Mouse (Mus musculus): ENCODE data around the gene Dolpp1. TPM values are rescaled to one million over a fixed set of nuclear protein-coding genes. Genes with fewer than 3 reads are reported as not detected.

The Dolpp1 gene
- polyA plus RNA-seq (2012; rRNA removed) = 13.3 and 17.3 TPM in 2 replicates

DNA sequence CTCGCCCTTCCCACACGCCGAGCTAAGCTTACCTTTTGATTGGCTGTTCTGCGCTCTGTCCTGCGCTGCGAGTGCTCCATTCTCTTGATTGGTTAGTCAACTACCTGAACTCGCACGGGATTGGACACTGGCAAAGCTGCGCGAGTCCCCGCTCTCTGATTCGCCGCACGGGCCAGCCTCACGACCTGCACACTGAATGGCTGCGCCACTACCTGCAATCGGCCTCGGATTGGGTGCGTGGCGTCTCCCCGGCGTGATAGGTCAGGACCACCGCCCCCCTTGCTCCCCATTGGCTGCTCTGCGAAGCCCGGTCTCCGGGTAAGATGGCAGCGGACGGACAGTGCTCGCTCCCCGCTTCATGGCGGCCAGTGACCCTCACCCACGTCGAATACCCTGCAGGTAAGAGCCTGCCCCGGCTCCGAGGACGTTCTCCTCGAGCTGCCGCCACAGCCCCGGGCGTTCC, at the start of gene Dolpp1:
Dolpp1 (plus strand) TSS at position 141 of the 463 bp plus-strand sequence.

DNA sequence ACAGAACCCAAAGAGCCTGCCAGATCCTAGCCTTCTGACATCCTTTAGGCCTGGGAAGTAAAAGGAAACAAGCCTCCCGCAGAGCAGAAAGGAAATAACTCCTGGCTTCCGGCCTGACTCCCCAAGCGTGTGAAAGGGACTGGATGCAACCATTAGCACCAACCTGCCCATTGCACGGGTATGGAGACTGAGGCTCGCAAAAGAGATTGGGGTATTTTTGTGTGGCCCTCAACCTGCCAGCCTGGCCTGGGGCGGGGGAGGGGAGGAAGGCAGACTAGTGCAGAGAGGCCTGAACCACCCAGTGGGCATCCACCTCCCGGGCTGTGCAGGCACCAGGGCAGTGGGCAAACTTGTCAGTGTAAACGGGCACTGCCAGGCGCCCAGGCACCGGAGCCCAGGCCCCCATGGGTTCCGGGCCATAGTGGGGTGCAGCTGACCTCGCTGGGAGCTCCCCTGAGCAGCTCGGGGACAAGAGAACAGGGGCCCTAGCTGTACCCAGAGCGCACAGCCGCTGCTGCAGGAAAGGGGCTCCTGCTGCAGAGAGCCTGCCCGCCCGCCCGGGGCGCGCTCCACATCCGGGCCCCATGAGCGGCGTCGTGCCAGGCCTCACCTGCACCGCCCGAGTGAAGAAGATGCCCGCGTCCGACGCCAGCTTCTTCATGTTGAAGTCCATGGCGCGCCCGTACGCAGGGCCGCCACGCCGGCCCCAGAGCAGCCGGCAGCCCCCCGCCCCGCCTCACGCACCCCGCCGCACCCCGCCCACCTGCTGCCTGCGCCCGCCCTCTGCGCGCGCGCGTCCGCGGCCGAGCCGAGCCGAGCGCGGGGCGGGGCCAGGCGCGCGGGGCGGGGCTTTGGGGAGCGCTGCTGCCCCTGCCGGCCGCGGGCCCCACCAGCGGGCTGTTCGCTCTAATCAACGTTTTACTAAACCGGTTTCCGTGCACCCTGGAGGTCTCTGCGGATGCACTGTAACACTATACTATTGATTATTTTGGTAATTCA, 33.2 kb upstream of the Dolpp1 start, which contains the start of gene Sh3glb2:
Sh3glb2 (minus strand) TSS at position 805 of the 999 bp plus-strand sequence.

GRCm38 (mm10) chr2:30363773-30364650, 28.0 kb upstream of the Dolpp1 start, which contains the start of gene Miga2:
Gene Miga2 (plus strand): TSS chr2:30364233.

DNA sequence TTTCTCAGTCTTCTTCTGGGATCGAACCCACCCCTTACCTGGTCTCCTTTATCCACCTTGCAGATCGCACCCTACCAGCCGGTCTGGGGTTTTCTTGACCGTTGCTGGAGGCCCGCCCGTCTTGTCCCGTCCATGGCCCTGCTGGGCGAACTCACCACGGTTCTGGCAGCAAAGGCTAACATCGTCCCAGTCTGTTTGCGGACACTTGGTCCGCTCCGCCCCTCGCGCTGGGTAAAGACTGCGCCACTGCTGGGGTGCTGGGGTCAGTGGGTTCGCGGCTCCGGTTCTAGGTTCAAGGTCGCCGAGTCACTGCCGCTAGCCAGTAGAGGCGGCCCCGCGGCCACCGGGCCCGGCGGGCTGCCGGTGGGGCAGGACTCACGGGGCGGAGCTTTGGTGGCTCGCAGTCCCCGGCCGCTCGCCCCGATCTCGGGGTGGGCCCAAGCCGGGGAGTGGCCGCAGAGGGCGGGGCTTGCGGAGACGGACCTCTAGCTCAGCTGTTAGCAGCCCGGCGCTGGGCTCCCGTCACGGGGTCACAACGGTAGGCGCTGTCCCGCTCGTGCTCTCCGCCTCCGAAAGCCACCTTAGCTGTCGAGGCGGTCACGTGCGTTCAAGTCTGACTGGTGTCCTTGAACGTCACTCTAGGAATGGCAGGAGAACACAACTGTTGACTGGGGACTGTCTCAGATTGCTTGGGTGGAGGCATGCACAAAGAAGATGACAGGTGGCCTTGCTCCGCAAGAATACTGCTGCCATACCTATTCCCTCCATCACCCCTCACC, 23.3 kb downstream of the Dolpp1 start, which contains the start of gene Crat:
Crat (minus strand) TSS at position 657 of the 779 bp plus-strand sequence.

GRCm38 (mm10) chr2:30415936-30416648, 24.0 kb downstream of the Dolpp1 start, which contains the start of gene Ptpa:
Gene Ptpa (plus strand): TSS chr2:30416039.

Other genes with a start within 250 kb of the Dolpp1 start
- gene Endog, start 220.8 kb upstream of the Dolpp1 start, polyA plus RNA-seq (2012; rRNA removed) = 10.4 and 12.0 TPM in 2 replicates
- gene Spout1, start 213.8 kb upstream of the Dolpp1 start, polyA plus RNA-seq (2012; rRNA removed) = 21.1 and 21.7 TPM in 2 replicates
- gene Kyat1, start 186.4 kb upstream of the Dolpp1 start, polyA plus RNA-seq (2012; rRNA removed) = 13.0 and 14.4 TPM in 2 replicates
- 3.1 and 3.7 TPM in 2 replicates for gene Lrrc8a, start 154.5 kb upstream of the Dolpp1 start, polyA plus RNA-seq (2012; rRNA removed)
- 0.84 and 0.92 TPM in 2 replicates for gene Gm28035, start 151.7 kb upstream of the Dolpp1 start, polyA plus RNA-seq (2012; rRNA removed)
- gene Phyhd1, start 126.1 kb upstream of the Dolpp1 start, polyA plus RNA-seq (2012; rRNA removed) = 15.2 and 18.6 TPM in 2 replicates
- not detected in 2 replicates for gene Gm28038, start 111.2 kb upstream of the Dolpp1 start, polyA plus RNA-seq (2012; rRNA removed)
- gene Dolk, start 105.9 kb upstream of the Dolpp1 start, polyA plus RNA-seq (2012; rRNA removed) = 4.3 and 5.0 TPM in 2 replicates
- 12.8 and 17.0 TPM in 2 replicates for gene Nup188, start 105.9 kb upstream of the Dolpp1 start, polyA plus RNA-seq (2012; rRNA removed)
- 19.1 and 20.9 TPM in 2 replicates for gene Sh3glb2, start 32.9 kb upstream of the Dolpp1 start, polyA plus RNA-seq (2012; rRNA removed)
- 5.6 and 6.8 TPM in 2 replicates for gene Miga2, start 28.0 kb upstream of the Dolpp1 start, polyA plus RNA-seq (2012; rRNA removed)
- 12.5 and 14.2 TPM in 2 replicates for gene Crat, start 23.6 kb downstream of the Dolpp1 start, polyA plus RNA-seq (2012; rRNA removed)
- 61.7 and 77.5 TPM in 2 replicates for gene Ptpa, start 23.8 kb downstream of the Dolpp1 start, polyA plus RNA-seq (2012; rRNA removed)
- gene Ier5l, start 82.0 kb downstream of the Dolpp1 start, polyA plus RNA-seq (2012; rRNA removed) = 0.72 and 0.74 TPM in 2 replicates
- gene Cstad, start 202.8 kb downstream of the Dolpp1 start, polyA plus RNA-seq (2012; rRNA removed) = 0.08 and 0.12 TPM in 2 replicates